Mouse (Mus musculus) lung, postnatal 0 days (tissue): ENCODE data around the gene Olfr126. TPM values are rescaled to one million over a fixed set of nuclear protein-coding genes. Genes with fewer than 3 reads are reported as not detected.

Experiments used
- ATAC-seq: fragments of 200-750 bp; cut with Nextera tagmentation; 2 replicates; pipeline ENCODE4 v1.8.0; 2017; ENCODE audit warnings: moderate library complexity
- DNase-seq: peaks from one replicate; pipeline ENCODE4 v3.0.0-alpha.2; 2016; ENCODE audit warnings: low spot score
- H3K27ac ChIP-seq: fragments of 300-500 bp; sonication (generic); 2 replicates; pipeline ENCODE4 v1.5.1; 2014; ENCODE audit warnings: antibody characterized with exemption, mild to moderate bottlenecking, low read length, mixed read lengths
- H3K27me3 ChIP-seq: fragments of 300-500 bp; sonication (generic); replicated peaks from 2 replicates; pipeline ENCODE4 v1.6.1; 2014; ENCODE audit warnings: low read length, mixed read lengths; ENCODE audit not compliant: insufficient read depth
- H3K36me3 ChIP-seq: fragments of 300-500 bp; sonication (generic); 2 replicates; pipeline ENCODE4 v1.6.1; 2014; ENCODE audit warnings: low read length, mixed read lengths; ENCODE audit not compliant: insufficient read depth
- H3K4me1 ChIP-seq: fragments of 300-500 bp; sonication (generic); 2 replicates; pipeline ENCODE4 v1.6.1; 2014; ENCODE audit warnings: antibody characterized with exemption, low read depth, low read length, mixed read lengths; ENCODE audit not compliant: insufficient read depth
- H3K4me2 ChIP-seq: fragments of 300-500 bp; sonication (generic); replicated peaks from 2 replicates; pipeline ENCODE4 v1.6.1; 2014; ENCODE audit warnings: low read depth, mild to moderate bottlenecking, low read length, moderate library complexity, mixed read lengths
- H3K4me3 ChIP-seq: fragments of 300-500 bp; sonication (generic); 2 replicates; pipeline ENCODE4 v1.5.1; 2014; ENCODE audit warnings: low read depth, low read length
- H3K9ac ChIP-seq: fragments of 300-500 bp; sonication (generic); replicated peaks from 2 replicates; pipeline ENCODE4 v1.6.1; 2014; ENCODE audit warnings: low read depth, mild to moderate bottlenecking
- H3K9me3 ChIP-seq: fragments of 300-500 bp; sonication (generic); 2 replicates; pipeline ENCODE4 v1.6.1; 2016; ENCODE audit warnings: low read length, mixed read lengths
- CTCF ChIP-seq: IDR thresholded peaks from 2 replicates; pipeline ENCODE4 v1.5.1; 2016; ENCODE audit warnings: antibody characterized with exemption, mild to moderate bottlenecking
- EP300 ChIP-seq: IDR thresholded peaks from 2 replicates; pipeline ENCODE4 v1.6.1; 2016; ENCODE audit warnings: antibody characterized with exemption, mild to moderate bottlenecking, control low read depth
- WGBS: fragments of 180-500 bp; shearing (Covaris S2); extraction: QIAGEN DNeasy Blood & Tissue Kit; methylation state at CpG from one replicate; pipeline ENCODE4 v1.1.7; 2014; 5-methylcytosine and 5-hydroxymethylcytosine counted together
- polyA plus RNA-seq: library from polyadenylated mRNA; unstranded; fragments of >200 nt; fragmentation: Nextera tagmentation; extraction: Ambion mirVana; gene quantifications from 2 replicates; pipeline ENCODE4 v1.2.1, GENCODE M21; 2015

The Olfr126 gene
- polyA plus RNA-seq, result not detected in 2 replicates

GRCm38 (mm10) chr17:37847183-37847582 lies at the start of gene Olfr126:
TSS of gene Olfr126 (plus strand) at chr17:37847483.
- Histone ChIP-seq H3K36me3 (no peaks in the 10 kb centered on the region), H3K9ac (no peak within 1 kb of the TSS), H3K4me1 (no peaks in the 10 kb centered on the region), H3K4me2 (no peak within 1 kb of the TSS), H3K9me3 (no peaks in the 10 kb centered on the region), H3K27ac (no peak within 1 kb of the TSS), H3K27me3 (no peaks in the 10 kb centered on the region), H3K4me3 (no peak within 1 kb of the TSS)
- ATAC-seq (no peak), DNase-seq (no peak)
- TF ChIP-seq EP300, result no peak
- TF ChIP-seq CTCF, result no peak

DNA sequence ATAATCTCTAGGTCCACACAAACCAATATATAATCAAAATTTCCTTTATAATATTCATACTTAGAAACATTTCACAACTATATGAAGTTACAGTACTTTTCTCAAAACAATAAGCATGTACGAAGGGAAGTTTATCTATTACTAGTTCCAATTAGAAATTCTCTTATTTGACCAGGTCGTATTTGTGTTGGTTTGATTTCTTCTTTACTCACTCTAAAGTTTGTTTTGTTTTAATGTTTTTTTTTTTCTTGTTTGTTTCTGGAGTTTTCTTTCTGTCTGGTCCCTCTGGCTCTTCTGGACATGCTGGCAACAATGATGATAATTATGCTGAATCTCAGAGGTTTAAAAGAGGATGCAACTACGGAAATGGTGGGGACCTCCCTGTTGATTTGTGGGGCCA lies 47.7 kb upstream of the Olfr126 start, which contains the start of gene Olfr124:
Gene Olfr124 (plus strand): TSS at position 301 of the 400 bp plus-strand sequence.
- no peaks in the 10 kb centered on the region for H3K36me3 ChIP-seq
- H3K9me3 ChIP-seq, result no peaks in the 10 kb centered on the region
- no peak within 1 kb of the TSS for H3K4me3 ChIP-seq
- ATAC-seq (no peak), DNase-seq (no peak)
- H3K9ac ChIP-seq, result no peak within 1 kb of the TSS
- H3K4me2 ChIP-seq, result no peak within 1 kb of the TSS
- 80% methylated on average over 3 of the region's 3 CpGs for WGBS
- H3K4me1 ChIP-seq, result no peaks in the 10 kb centered on the region
- H3K27ac ChIP-seq, result no peak within 1 kb of the TSS
- TF ChIP-seq CTCF (no peak), EP300 (no peak)
- no peaks in the 10 kb centered on the region for H3K27me3 ChIP-seq

DNA sequence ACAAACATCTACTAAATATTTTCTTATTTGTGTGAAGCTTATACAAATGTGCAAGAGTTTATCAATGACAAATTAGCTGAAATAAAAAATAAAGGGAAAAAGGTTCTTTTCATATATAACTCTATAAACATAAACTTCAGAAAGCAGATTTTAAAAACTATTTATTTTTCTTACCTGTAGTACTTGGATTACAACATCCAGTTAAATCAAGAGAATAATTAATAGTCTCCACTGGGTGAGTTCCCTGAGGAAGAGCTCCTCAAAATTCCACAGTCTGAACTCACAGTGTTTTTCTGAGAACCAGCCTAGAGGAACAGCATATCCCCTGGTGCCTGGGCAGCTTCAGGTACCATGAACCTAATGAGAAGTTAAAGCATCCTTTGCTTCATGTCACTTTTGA lies 14.6 kb upstream of the Olfr126 start, which contains the start of gene Olfr125:
Gene Olfr125 (plus strand): TSS at position 301 of the 400 bp plus-strand sequence.
- Histone ChIP-seq H3K4me2 (no peak within 1 kb of the TSS), H3K36me3 (no peaks in the 10 kb centered on the region), H3K9me3 (no peaks in the 10 kb centered on the region), H3K27ac (no peak within 1 kb of the TSS), H3K9ac (no peak within 1 kb of the TSS), H3K4me1 (no peaks in the 10 kb centered on the region), H3K27me3 (no peaks in the 10 kb centered on the region), H3K4me3 (no peak within 1 kb of the TSS)
- ATAC-seq (no peak), DNase-seq (no peak)
- TF ChIP-seq EP300 (no peak), CTCF (no peak)

DNA sequence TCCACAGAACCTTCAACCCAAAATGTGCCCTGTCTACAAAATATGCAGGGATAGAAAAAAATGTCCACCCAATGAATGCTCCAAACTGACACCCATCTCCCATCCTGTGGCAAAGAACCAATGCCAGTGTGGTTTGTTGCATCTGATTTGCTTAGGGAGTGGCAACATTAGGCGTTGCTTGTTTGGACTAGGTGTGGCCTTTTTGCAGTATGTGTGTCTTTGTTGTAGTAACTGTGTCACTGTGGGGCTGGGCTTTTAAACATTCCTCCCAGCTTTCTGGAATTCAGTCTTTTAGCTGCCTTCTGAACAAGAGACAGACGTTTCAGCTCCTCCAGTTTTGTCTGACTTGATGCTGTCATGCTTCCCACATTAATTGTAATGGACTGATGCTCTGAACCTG lies 16.6 kb downstream of the Olfr126 start:
- H3K4me3 ChIP-seq, result no peak overlapping the region
- no peaks in the 10 kb centered on the region for H3K36me3 ChIP-seq
- H3K9me3 ChIP-seq, result no peaks in the 10 kb centered on the region; the same call in 1 of the 2 replicates
- no peak overlapping the region for H3K27ac ChIP-seq
- DNase-seq (no peak), ATAC-seq (no peak)
- no peak for TF ChIP-seq CTCF
- TF ChIP-seq EP300, result no peak
- 65% methylated on average over 2 of the region's 2 CpGs for WGBS
- no peaks in the 10 kb centered on the region for H3K27me3 ChIP-seq
- H3K9ac ChIP-seq, result no peak overlapping the region
- H3K4me2 ChIP-seq, result no peak overlapping the region
- H3K4me1 ChIP-seq, result no peaks in the 10 kb centered on the region

DNA sequence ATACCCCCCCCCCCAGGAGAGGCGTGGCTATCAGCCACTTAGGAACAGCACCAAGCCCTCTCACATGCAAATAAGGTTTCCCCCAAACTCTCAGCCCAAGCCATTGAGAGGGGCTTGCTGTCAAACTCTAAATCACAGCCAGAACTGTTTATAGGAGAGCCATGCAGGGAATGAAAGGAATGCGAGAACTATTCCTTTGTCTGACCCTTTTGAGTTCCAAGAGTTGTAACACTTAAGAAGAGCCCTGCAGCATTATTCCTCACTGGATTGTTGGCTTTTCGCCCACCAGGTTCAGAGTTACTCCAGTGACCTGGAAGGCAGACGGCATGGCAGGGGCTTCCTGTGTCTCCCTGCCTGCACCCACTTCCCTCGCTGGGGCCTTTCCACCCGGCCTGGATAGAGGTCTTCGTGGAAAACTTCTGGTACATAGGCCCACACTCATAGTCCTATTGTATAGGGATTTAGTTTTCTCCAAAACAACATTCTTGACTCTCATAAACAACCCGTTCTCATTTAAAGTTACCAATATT lies 22.5 kb downstream of the Olfr126 start:
- no peaks in the 10 kb centered on the region for H3K36me3 ChIP-seq
- ATAC-seq (no peak), DNase-seq (no peak)
- no peaks in the 10 kb centered on the region for H3K9me3 ChIP-seq
- H3K4me1 ChIP-seq, result no peaks in the 10 kb centered on the region
- TF ChIP-seq CTCF (no peak), EP300 (no peak)
- no peak overlapping the region for H3K4me3 ChIP-seq
- 21% methylated on average over 8 of the region's 8 CpGs for WGBS
- H3K27me3 ChIP-seq, result no peaks in the 10 kb centered on the region
- no peak overlapping the region for H3K9ac ChIP-seq
- no peak overlapping the region for H3K4me2 ChIP-seq
- no peak overlapping the region for H3K27ac ChIP-seq

- Histone ChIP-seq H3K27me3 (no peaks in the 10 kb centered on the region), H3K27ac (no peak overlapping the region), H3K9me3 (no peaks in the 10 kb centered on the region), H3K36me3 (no peaks in the 10 kb centered on the region), H3K4me2 (no peak overlapping the region), H3K9ac (no peak overlapping the region), H3K4me1 (no peaks in the 10 kb centered on the region), H3K4me3 (no peak overlapping the region)
- TF ChIP-seq EP300, result no peak
- no peak for TF ChIP-seq CTCF
- DNase-seq (no peak), ATAC-seq (no peak)
- WGBS, result 76% methylated on average over 3 of the region's 3 CpGs
These were observed 26.5 kb downstream of the Olfr126 start for GRCm38 (mm10) chr17:37873830-37874229.

DNA sequence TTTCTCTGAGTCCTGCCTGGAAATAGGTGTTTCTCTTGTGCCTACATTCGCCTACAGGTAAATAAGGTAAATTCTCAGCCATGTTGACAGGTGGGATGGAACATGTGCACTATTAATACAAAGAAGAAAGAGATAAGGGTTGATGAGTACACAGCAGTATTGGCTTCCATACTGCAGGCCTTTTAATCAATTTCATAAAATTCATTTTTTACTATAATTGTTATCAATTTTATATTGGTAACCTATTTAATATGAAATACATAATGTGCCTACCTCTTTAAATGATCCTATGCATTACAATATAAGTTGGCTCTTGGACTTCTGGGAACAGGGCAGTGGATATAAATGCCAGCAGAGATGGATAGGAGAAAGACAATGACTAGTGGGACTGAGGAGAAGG lies 52.9 kb downstream of the Olfr126 start, which contains the start of gene Olfr127:
Gene Olfr127 (plus strand): TSS at position 301 of the 400 bp plus-strand sequence.
- no peaks in the 10 kb centered on the region for H3K4me1 ChIP-seq
- WGBS, result 54% methylated on average over 1 of the region's 1 CpGs
- no peak within 1 kb of the TSS for H3K9ac ChIP-seq
- no peak within 1 kb of the TSS for H3K4me2 ChIP-seq
- H3K4me3 ChIP-seq, result no peak within 1 kb of the TSS
- no peak for ATAC-seq
- TF ChIP-seq EP300 (no peak), CTCF (no peak)
- DNase-seq, result no peak
- H3K27me3 ChIP-seq, result no peaks in the 10 kb centered on the region
- H3K36me3 ChIP-seq, result no peaks in the 10 kb centered on the region
- no peaks in the 10 kb centered on the region for H3K9me3 ChIP-seq
- H3K27ac ChIP-seq, result no peak within 1 kb of the TSS

Other genes with a start within 250 kb of the Olfr126 start
- not detected in 2 replicates for gene Olfr115, start 220.4 kb upstream of the Olfr126 start, polyA plus RNA-seq
- gene Olfr116, start 220.3 kb upstream of the Olfr126 start, polyA plus RNA-seq, result not detected in 2 replicates
- gene Olfr117, start 183.7 kb upstream of the Olfr126 start, polyA plus RNA-seq, result not detected in 2 replicates
- gene Olfr118, start 180.5 kb upstream of the Olfr126 start, polyA plus RNA-seq, result not detected in 2 replicates
- gene Olfr119, start 150.9 kb upstream of the Olfr126 start, polyA plus RNA-seq, result not detected in 2 replicates
- not detected in 2 replicates for gene Olfr120, start 125.7 kb upstream of the Olfr126 start, polyA plus RNA-seq
- not detected in 2 replicates for gene Olfr121, start 98.6 kb upstream of the Olfr126 start, polyA plus RNA-seq
- gene Olfr122, start 78.9 kb upstream of the Olfr126 start, polyA plus RNA-seq, result not detected in 2 replicates
- not detected in 2 replicates for gene Olfr123, start 54.0 kb upstream of the Olfr126 start, polyA plus RNA-seq
- not detected in 2 replicates for gene Olfr124, start 47.6 kb upstream of the Olfr126 start, polyA plus RNA-seq
- not detected in 2 replicates for gene Olfr125, start 14.5 kb upstream of the Olfr126 start, polyA plus RNA-seq
- not detected in 2 replicates for gene Olfr127, start 53.0 kb downstream of the Olfr126 start, polyA plus RNA-seq
- not detected in 2 replicates for gene Olfr128, start 73.1 kb downstream of the Olfr126 start, polyA plus RNA-seq
- gene Olfr761, start 105.6 kb downstream of the Olfr126 start, polyA plus RNA-seq, result not detected in 2 replicates
- gene Olfr129, start 212.6 kb downstream of the Olfr126 start, polyA plus RNA-seq, result not detected in 2 replicates
- not detected in 2 replicates for gene Olfr130, start 216.4 kb downstream of the Olfr126 start, polyA plus RNA-seq
- not detected in 2 replicates for gene Olfr131, start 241.2 kb downstream of the Olfr126 start, polyA plus RNA-seq